Mouse (Mus musculus): Measurements from ENCODE around the gene Fbrsl1. TPM values are rescaled to one million over a fixed set of nuclear protein-coding genes. Genes with fewer than 3 reads are reported as not detected.

Gene Fbrsl1
- 25.8 and 48.2 TPM in 2 replicates for polyA plus RNA-seq (2012; rRNA removed; ENCODE audit: low replicate concordance)

DNA sequence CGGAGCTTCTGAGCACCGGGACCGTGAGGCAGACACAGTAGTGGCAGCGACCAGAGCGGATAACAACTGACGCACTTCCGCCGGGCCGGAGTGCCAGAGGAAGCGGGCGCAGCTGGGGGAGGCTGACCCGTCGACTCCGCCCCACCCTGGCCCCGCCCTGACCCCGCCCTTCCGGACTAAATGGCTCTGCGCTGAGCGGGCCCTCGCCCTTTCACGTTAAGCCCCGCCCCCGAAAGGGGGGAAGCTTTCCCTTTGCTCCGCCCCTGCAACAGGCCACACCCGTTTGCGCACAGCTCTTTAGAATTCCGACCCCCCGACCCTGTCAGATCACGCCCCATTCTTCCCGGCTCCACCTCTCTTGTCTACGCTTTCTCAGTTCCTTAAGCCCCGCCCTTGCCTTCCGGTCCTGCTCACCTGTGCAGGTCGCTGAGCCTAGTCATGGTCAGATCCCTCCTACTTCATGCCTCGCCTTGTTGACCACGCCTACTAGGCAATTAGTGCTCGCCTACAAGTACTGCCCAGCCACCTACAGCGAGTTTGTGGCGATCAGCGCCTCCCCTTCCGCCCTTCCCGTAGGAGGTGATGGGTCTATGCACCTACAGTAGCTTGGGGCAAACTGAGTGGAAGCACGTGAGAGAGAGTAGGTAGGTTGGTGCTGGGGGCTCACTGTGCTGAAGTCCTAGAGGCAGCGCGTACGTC is at the start of gene Fbrsl1:
Gene Fbrsl1 (minus strand): TSS at position 68 of the 699 bp plus-strand sequence.

DNA sequence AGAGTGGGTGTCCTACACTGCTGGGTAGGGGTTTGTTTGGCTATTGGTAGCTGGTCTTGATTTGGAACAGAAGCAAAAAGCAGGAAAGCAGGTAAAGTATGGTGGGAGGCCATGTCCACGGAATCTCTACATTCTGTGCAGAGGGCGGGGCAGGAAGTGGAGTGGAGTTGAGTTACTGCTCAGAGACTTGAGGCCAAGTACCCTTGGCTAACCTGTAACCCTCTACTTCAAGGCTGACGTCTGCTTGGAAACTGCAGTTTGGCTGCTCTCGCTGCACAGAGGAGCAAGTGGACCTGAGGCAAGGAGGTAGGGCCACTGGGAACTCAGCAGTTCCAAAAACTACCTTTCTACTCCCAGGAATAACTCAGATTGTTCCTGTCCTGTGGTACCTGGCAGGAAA is 103.8 kb downstream of the Fbrsl1 start, which contains the start of gene Lrcol1:
Gene Lrcol1 (plus strand): TSS at position 207 of the 400 bp plus-strand sequence.

DNA sequence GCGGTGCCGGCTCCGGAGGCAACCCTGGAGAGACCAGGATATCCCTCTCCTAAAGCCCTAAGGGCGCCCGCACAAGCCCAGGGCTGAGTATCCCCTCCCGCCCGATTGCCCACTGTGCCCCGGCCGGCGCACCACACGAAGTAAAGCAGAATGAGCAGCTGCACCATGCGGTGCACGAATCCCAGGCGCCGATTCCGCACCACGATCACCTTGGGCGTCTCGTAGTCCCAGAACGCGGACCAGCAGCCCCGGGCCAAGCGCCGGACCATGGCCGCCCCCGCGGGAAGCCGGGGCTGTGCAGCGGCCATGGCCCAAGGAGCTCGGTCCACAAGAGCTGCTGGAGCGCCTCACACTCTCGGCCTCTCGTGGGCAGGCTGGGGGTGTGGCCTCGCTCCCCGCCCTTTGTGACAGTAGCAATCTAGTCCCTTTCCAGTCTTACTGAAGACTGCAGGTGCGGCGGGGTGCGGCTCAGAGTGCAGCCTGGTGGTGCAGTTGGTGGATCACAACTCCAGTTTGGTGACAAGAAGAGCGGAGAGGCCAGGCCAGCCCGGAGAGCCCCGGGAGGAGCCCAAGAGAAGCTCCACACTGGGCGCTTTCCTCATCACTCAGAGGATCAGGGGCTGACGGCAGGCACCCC is 105.5 kb downstream of the Fbrsl1 start, which contains the start of gene P2rx2:
Gene P2rx2 (minus strand): TSS at position 565 of the 637 bp plus-strand sequence.

Other genes starting within 250 kb of the Fbrsl1 start
- 10.1 and 16.1 TPM in 2 replicates for gene Ankle2, start 217.5 kb downstream of the Fbrsl1 start, polyA plus RNA-seq (2012; rRNA removed; ENCODE audit: low replicate concordance)
- gene Pgam5, start 178.6 kb downstream of the Fbrsl1 start, polyA plus RNA-seq (2012; rRNA removed; ENCODE audit: low replicate concordance) = 24.5 and 35.1 TPM in 2 replicates
- 19.6 and 48.8 TPM in 2 replicates for gene Pxmp2, start 162.3 kb downstream of the Fbrsl1 start, polyA plus RNA-seq (2012; rRNA removed; ENCODE audit: low replicate concordance)
- gene Pole, start 162.2 kb downstream of the Fbrsl1 start, polyA plus RNA-seq (2012; rRNA removed; ENCODE audit: low replicate concordance) = 3.6 and 11.5 TPM in 2 replicates
- 0.46 and 4.0 TPM in 2 replicates for gene P2rx2, start 105.3 kb downstream of the Fbrsl1 start, polyA plus RNA-seq (2012; rRNA removed; ENCODE audit: low replicate concordance)
- 0.18 TPM in 1 of 2 replicates, not detected in the other for gene Lrcol1, start 103.8 kb downstream of the Fbrsl1 start, polyA plus RNA-seq (2012; rRNA removed; ENCODE audit: low replicate concordance)
- 0.52 and 0.59 TPM in 2 replicates for gene Galnt9, start 95.9 kb upstream of the Fbrsl1 start, polyA plus RNA-seq (2012; rRNA removed; ENCODE audit: low replicate concordance)
- 27.6 and 70.1 TPM in 2 replicates for gene Noc4l, start 204.9 kb upstream of the Fbrsl1 start, polyA plus RNA-seq (2012; rRNA removed; ENCODE audit: low replicate concordance)
- 12.5 and 32.0 TPM in 2 replicates for gene Ddx51, start 204.9 kb upstream of the Fbrsl1 start, polyA plus RNA-seq (2012; rRNA removed; ENCODE audit: low replicate concordance)